Mouse (Mus musculus) cerebellum, adult 8-10 months (tissue): ENCODE data around the gene Hibadh.
"Not testable (repeated sequence)": the region's sequence is repeated elsewhere in the genome, so short reads cannot be mapped to it uniquely, and the experiment has no call there.

Experiments used
- DNase-seq: peaks from one replicate; pipeline ENCODE4 v3.0.0; 2022

The Hibadh gene

GRCm38 (mm10) chr6:52640224-52640712 is at the start of gene Hibadh:
Hibadh (minus strand) TSS chr6:52640389.
- DNase-seq: peak; percentile 99

GRCm38 (mm10) chr6:52686901-52687500 is 46.8 kb upstream of the Hibadh start:
- DNase-seq: no peak

- DNase-seq: no peak
Measured at GRCm38 (mm10) chr6:52682607-52683006, 42.4 kb upstream of the Hibadh start.

- no peak for DNase-seq
Measured at GRCm38 (mm10) chr6:52681847-52682485, 41.8 kb upstream of the Hibadh start.

GRCm38 (mm10) chr6:52680458-52681032 is 40.4 kb upstream of the Hibadh start:
- no peak for DNase-seq

- no peak for DNase-seq
Measured at GRCm38 (mm10) chr6:52679565-52679964, 39.4 kb upstream of the Hibadh start.

GRCm38 (mm10) chr6:52677534-52677933 is 37.3 kb upstream of the Hibadh start:
- DNase-seq: not testable (repeated sequence)

GRCm38 (mm10) chr6:52675222-52675921 is 35.2 kb upstream of the Hibadh start:
- no peak for DNase-seq

- DNase-seq: no peak
Measured at GRCm38 (mm10) chr6:52674541-52674940, 34.4 kb upstream of the Hibadh start.

GRCm38 (mm10) chr6:52673706-52674105 is 33.5 kb upstream of the Hibadh start:
- no peak for DNase-seq

GRCm38 (mm10) chr6:52672539-52672938 is 32.4 kb upstream of the Hibadh start:
- DNase-seq: no peak

- no peak for DNase-seq
Measured at GRCm38 (mm10) chr6:52671791-52672190, 31.6 kb upstream of the Hibadh start.

- DNase-seq: not testable (repeated sequence)
Measured at GRCm38 (mm10) chr6:52669878-52670277, 29.7 kb upstream of the Hibadh start.

GRCm38 (mm10) chr6:52667641-52668040 is 27.5 kb upstream of the Hibadh start:
- no peak for DNase-seq

GRCm38 (mm10) chr6:52663021-52663420 is 22.8 kb upstream of the Hibadh start:
- DNase-seq: no peak

GRCm38 (mm10) chr6:52655266-52655665 is 15.1 kb upstream of the Hibadh start:
- DNase-seq: no peak

- no peak for DNase-seq
Measured at GRCm38 (mm10) chr6:52648806-52649205, 8.6 kb upstream of the Hibadh start.

- no peak for DNase-seq
Measured at GRCm38 (mm10) chr6:52648031-52648430, 7.8 kb upstream of the Hibadh start.

- DNase-seq: no peak
Measured at GRCm38 (mm10) chr6:52645926-52646325, 5.7 kb upstream of the Hibadh start.

- no peak for DNase-seq
Measured at GRCm38 (mm10) chr6:52642152-52642551, 2.0 kb upstream of the Hibadh start.

- peak; percentile 11 for DNase-seq
Measured at GRCm38 (mm10) chr6:52641076-52641475, 887 bp upstream of the Hibadh start.

GRCm38 (mm10) chr6:52639546-52640223 is 504 bp downstream of the Hibadh start:
- DNase-seq: no peak
